ENCODE assay signal across 8 mouse cellular contexts in genomic region chr15:10982064-10982435, GRCm38 (mm10). TPM values are rescaled to one million over a fixed set of nuclear protein-coding genes. Genes with fewer than 3 reads are reported as not detected.
DNase-seq lines count a peak whose midpoint lies in the region; ATAC-seq and TF ChIP-seq lines count a peak whose summit lies in the region.

No protein-coding gene starts in this region.

- peak; percentile 42; the same call in 1 of the 2 replicates for ATAC-seq in limb, embryonic 11.5 days (ENCODE audit: insufficient number of reproducible peaks, low FRiP score, low TSS enrichment, low read depth)
- peak; percentile 56 for ATAC-seq in neural tube, embryonic 15.5 days (ENCODE audit: low FRiP score)

- WGBS in liver, adult 2 months: 1% methylated on average over 6 of the region's 6 CpGs
- WGBS in limb, embryonic 11.5 days: 8% methylated on average over 6 of the region's 6 CpGs
- 6% methylated on average over 6 of the region's 6 CpGs for WGBS in neural tube, embryonic 15.5 days

- H3K79me2 ChIP-seq in liver, adult 2 months (ENCODE audit: control insufficient read depth, insufficient read depth, low read length): peaks cover 7% of the 10 kb centered on the region; the same call in 1 of the 2 replicates

- no peak for TF ChIP-seq POLR2A in liver, adult 2 months (IDR thresholded peaks at IDR 0.05; ENCODE audit: extremely low read depth, insufficient read depth, low read length)
- TF ChIP-seq POLR2A in embryonic fibroblast, embryonic 13.5 days (IDR thresholded peaks at IDR 0.05; ENCODE audit: low read depth, low read length): no peak

- intact Hi-C loops in left cerebral cortex, postnatal 36 days (cut with DNase I): loop anchor here (10.0 kb wide), 1 partner anchor 497 kb away; the partner anchor contains the start of genes Brix1 and Rad1

- no peaks in the 10 kb centered on the region for H3K27me3 ChIP-seq in liver, adult 2 months (ENCODE audit: control insufficient read depth, insufficient read depth, low read length)
- no peaks in the 10 kb centered on the region for H3K27me3 ChIP-seq in limb, embryonic 11.5 days (ENCODE audit: control insufficient read depth, insufficient read depth, low read length)
- no peaks in the 10 kb centered on the region for H3K27me3 ChIP-seq in neural tube, embryonic 15.5 days (replicated peaks)

- peak overlapping the region; percentile 68 for H3K4me2 ChIP-seq in limb, embryonic 11.5 days (ENCODE audit: low read depth, severe bottlenecking)
- H3K4me2 ChIP-seq in neural tube, embryonic 15.5 days: peak overlapping the region; percentile 64

- peaks cover 18% of the 10 kb centered on the region for H3K36me3 ChIP-seq in liver, adult 2 months (ENCODE audit: control insufficient read depth, insufficient read depth, low read length)
- no peaks in the 10 kb centered on the region for H3K36me3 ChIP-seq in limb, embryonic 11.5 days (ENCODE audit: control insufficient read depth, insufficient read depth, low read length)
- H3K36me3 ChIP-seq in neural tube, embryonic 15.5 days: no peaks in the 10 kb centered on the region

- no peaks in the 10 kb centered on the region for H3K9me3 ChIP-seq in limb, embryonic 11.5 days (ENCODE audit: control insufficient read depth, low read length)
- no peaks in the 10 kb centered on the region for H3K9me3 ChIP-seq in neural tube, embryonic 15.5 days (replicated peaks)

- H3K4me1 ChIP-seq in liver, adult 2 months (ENCODE audit: control insufficient read depth, insufficient read depth, low read length): peaks cover 23% of the 10 kb centered on the region
- H3K4me1 ChIP-seq in embryonic fibroblast, embryonic 13.5 days (ENCODE audit: control insufficient read depth, insufficient read depth, low read length): peaks cover 5% of the 10 kb centered on the region; the same call in 1 of the 2 replicates
- no peaks in the 10 kb centered on the region; the same call in 1 of the 2 replicates for H3K4me1 ChIP-seq in limb, embryonic 11.5 days (ENCODE audit: control insufficient read depth, insufficient read depth, low read length)
- H3K4me1 ChIP-seq in neural tube, embryonic 15.5 days: peaks cover 15% of the 10 kb centered on the region

- peak; percentile 43 for DNase-seq in liver, adult 2 months (ENCODE audit: extremely low read depth, low read depth, low spot score)
- DNase-seq in liver: no peak
- DNase-seq in limb, embryonic 11.5 days (ENCODE audit: low spot score): no peak
- DNase-seq in thymus, postnatal 4 days: no peak
- DNase-seq in cerebellum, adult 9-10 months: no peak
- DNase-seq in left cerebral cortex, postnatal 36 days (ENCODE audit: low spot score in 2 of 2): no peak

- H3K4me3 ChIP-seq in liver, adult 2 months (ENCODE audit: insufficient read depth, low read depth, low read length): peak overlapping the region; percentile 95
- H3K4me3 ChIP-seq in embryonic fibroblast, embryonic 13.5 days (ENCODE audit: insufficient read depth, low read length): peak overlapping the region; percentile 58
- H3K4me3 ChIP-seq in limb, embryonic 11.5 days (ENCODE audit: low read depth, low read length): peak overlapping the region; percentile 64
- H3K4me3 ChIP-seq in neural tube, embryonic 15.5 days (replicated peaks): peak overlapping the region; percentile 72

- peak overlapping the region; percentile 99 for H3K27ac ChIP-seq in liver, adult 2 months (replicated peaks; ENCODE audit: insufficient read depth, low read depth, low read length)
- H3K27ac ChIP-seq in embryonic fibroblast, embryonic 13.5 days (ENCODE audit: insufficient read depth, low read length): peak overlapping the region; percentile 91; the same call in 1 of the 2 replicates
- H3K27ac ChIP-seq in limb, embryonic 11.5 days (replicated peaks; ENCODE audit: low read depth, low read length): 0 out of 2 replicates have a peak overlapping the region, but pooled peaks have one; percentile 49
- H3K27ac ChIP-seq in neural tube, embryonic 15.5 days (replicated peaks): peak overlapping the region; percentile 95

- no peak for TF ChIP-seq CTCF in liver, adult 2 months (IDR thresholded peaks at IDR 0.05; ENCODE audit: low read depth, low read length)
- TF ChIP-seq CTCF in embryonic fibroblast, embryonic 13.5 days (IDR thresholded peaks at IDR 0.05; ENCODE audit: borderline replicate concordance, insufficient read depth, low read length): no peak

- H3K9ac ChIP-seq in liver, adult 2 months (ENCODE audit: low read depth, low read length): peak overlapping the region; percentile 99
- H3K9ac ChIP-seq in limb, embryonic 11.5 days (ENCODE audit: low read length): peak overlapping the region; percentile 66
- peak overlapping the region; percentile 78 for H3K9ac ChIP-seq in neural tube, embryonic 15.5 days (replicated peaks)

RNA-seq across cellular contexts. Expression of gene Amacr, which starts 0.5 kb away (rescaled TPM):
- 103 and 119 TPM in 2 replicates for total RNA-seq in liver, adult 2 months (2014; rRNA removed)
- polyA plus RNA-seq in liver, adult 2 months (2012; rRNA removed): 66.4 and 73.2 TPM in 2 replicates
- polyA plus RNA-seq in embryonic fibroblast, embryonic 13.5 days (2011; ENCODE audit: insufficient read length, low read depth, missing spikeins): 12.0 and 12.7 TPM in 2 replicates
- polyA plus RNA-seq in limb, embryonic 11.5 days (2014; fragmentation: Nextera tagmentation; extraction: Ambion mirVana): 16.8 and 18.1 TPM in 2 replicates
- polyA plus RNA-seq in neural tube, embryonic 15.5 days (2015; fragmentation: Nextera tagmentation; extraction: Ambion mirVana): 12.4 and 13.9 TPM in 2 replicates
- total RNA-seq in left cerebral cortex, postnatal 36 days (2021): 1 to 10 TPM; 9.5 to 10.0 TPM

RNA-seq across cellular contexts. Expression of gene Slc45a2, which starts 18.5 kb away (rescaled TPM):
- under 0.01 TPM in 1 of 2 replicates, not detected in the other for total RNA-seq in liver, adult 2 months (2014; rRNA removed)
- polyA plus RNA-seq in liver, adult 2 months (2012; rRNA removed): 0.02 and 0.04 TPM in 2 replicates
- not detected in 2 replicates for polyA plus RNA-seq in embryonic fibroblast, embryonic 13.5 days (2011; ENCODE audit: insufficient read length, low read depth, missing spikeins)
- 0.09 TPM in 1 of 2 replicates, not detected in the other for polyA plus RNA-seq in limb, embryonic 11.5 days (2014; fragmentation: Nextera tagmentation; extraction: Ambion mirVana)
- polyA plus RNA-seq in neural tube, embryonic 15.5 days (2015; fragmentation: Nextera tagmentation; extraction: Ambion mirVana): not detected in 2 replicates
- not detected for total RNA-seq in left cerebral cortex, postnatal 36 days (2021)

RNA-seq across cellular contexts. Expression of gene C1qtnf3, which starts 29.9 kb away (rescaled TPM):
- total RNA-seq in liver, adult 2 months (2014; rRNA removed): 0.13 TPM in 1 of 2 replicates, not detected in the other
- 0.05 TPM in 2 replicates for polyA plus RNA-seq in liver, adult 2 months (2012; rRNA removed)
- 131 and 180 TPM in 2 replicates for polyA plus RNA-seq in embryonic fibroblast, embryonic 13.5 days (2011; ENCODE audit: insufficient read length, low read depth, missing spikeins)
- 4.4 and 5.6 TPM in 2 replicates for polyA plus RNA-seq in limb, embryonic 11.5 days (2014; fragmentation: Nextera tagmentation; extraction: Ambion mirVana)
- polyA plus RNA-seq in neural tube, embryonic 15.5 days (2015; fragmentation: Nextera tagmentation; extraction: Ambion mirVana): 21.2 and 23.1 TPM in 2 replicates
- not detected for total RNA-seq in left cerebral cortex, postnatal 36 days (2021)

RNA-seq across cellular contexts. Expression of gene Rxfp3, which starts 55.7 kb away (rescaled TPM):
- total RNA-seq in liver, adult 2 months (2014; rRNA removed): not detected in 2 replicates
- not detected in 2 replicates for polyA plus RNA-seq in liver, adult 2 months (2012; rRNA removed)
- polyA plus RNA-seq in embryonic fibroblast, embryonic 13.5 days (2011; ENCODE audit: insufficient read length, low read depth, missing spikeins): 0.28 TPM in 1 of 2 replicates, not detected in the other
- 0.28 and 0.53 TPM in 2 replicates for polyA plus RNA-seq in limb, embryonic 11.5 days (2014; fragmentation: Nextera tagmentation; extraction: Ambion mirVana)
- 1.9 and 3.2 TPM in 2 replicates for polyA plus RNA-seq in neural tube, embryonic 15.5 days (2015; fragmentation: Nextera tagmentation; extraction: Ambion mirVana)
- 1 to 10 TPM; 2.1 to 2.9 TPM for total RNA-seq in left cerebral cortex, postnatal 36 days (2021)

Comparison
In these comparisons a context has a peak if more than half of its experiments do, and no peak if none do; other contexts are left out.
1. H3K27ac ChIP-seq: peak in every context shown above with its lines; median percentile 99 in liver, adult 2 months; 95 in neural tube, embryonic 15.5 days; 91 in embryonic fibroblast, embryonic 13.5 days; 49 in limb, embryonic 11.5 days.